Mouse (Mus musculus): ENCODE data around the gene Olfr429.
"Not testable (repeated sequence)": the region's sequence is repeated elsewhere in the genome, so short reads cannot be mapped to it uniquely, and the experiment has no call there.

Olfr429 gene

GRCm38 (mm10) chr1:174084031-174084430 lies at the start of gene Olfr429:
TSS of gene Olfr429 (plus strand) at chr1:174084331.
- no peak for DNase-seq (ENCODE audit: low spot score in 2 of 2)

- no peak for DNase-seq (ENCODE audit: low spot score in 2 of 2)
These were observed 48.3 kb upstream of the Olfr429 start for GRCm38 (mm10) chr1:174035841-174036240.

GRCm38 (mm10) chr1:174038480-174038879 lies 45.7 kb upstream of the Olfr429 start:
- DNase-seq (ENCODE audit: low spot score in 2 of 2): no peak

GRCm38 (mm10) chr1:174040523-174041177 lies 43.5 kb upstream of the Olfr429 start, which contains the start of gene Olfr433:
TSS of gene Olfr433 (plus strand) at chr1:174040705.
- no peak for DNase-seq (ENCODE audit: low spot score in 2 of 2)

GRCm38 (mm10) chr1:174042091-174042884 lies 41.8 kb upstream of the Olfr429 start:
- not testable (repeated sequence) for DNase-seq (ENCODE audit: low spot score in 2 of 2)

DNA sequence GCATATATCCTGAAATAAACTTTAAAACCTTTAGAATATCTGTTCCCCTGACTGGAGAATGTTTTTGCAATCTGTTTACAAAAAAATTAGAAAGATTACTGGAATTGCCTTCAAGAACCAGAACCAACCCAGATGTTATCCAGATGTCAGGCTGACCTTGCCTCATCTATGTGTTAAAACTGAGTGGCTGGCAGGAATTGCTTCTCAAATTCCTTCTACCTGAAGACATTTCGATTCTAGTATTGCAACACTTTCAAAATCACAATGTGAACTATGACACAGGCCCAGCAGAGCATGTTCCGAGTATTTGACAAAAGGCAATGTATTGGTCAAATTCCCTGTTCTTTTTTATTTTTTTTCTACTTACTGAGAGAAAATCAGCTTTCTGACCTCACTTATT lies 39.7 kb upstream of the Olfr429 start:
- no peak for DNase-seq (ENCODE audit: low spot score in 2 of 2)

GRCm38 (mm10) chr1:174048227-174048626 lies 35.9 kb upstream of the Olfr429 start:
- not testable (repeated sequence) for DNase-seq (ENCODE audit: low spot score in 2 of 2)

DNA sequence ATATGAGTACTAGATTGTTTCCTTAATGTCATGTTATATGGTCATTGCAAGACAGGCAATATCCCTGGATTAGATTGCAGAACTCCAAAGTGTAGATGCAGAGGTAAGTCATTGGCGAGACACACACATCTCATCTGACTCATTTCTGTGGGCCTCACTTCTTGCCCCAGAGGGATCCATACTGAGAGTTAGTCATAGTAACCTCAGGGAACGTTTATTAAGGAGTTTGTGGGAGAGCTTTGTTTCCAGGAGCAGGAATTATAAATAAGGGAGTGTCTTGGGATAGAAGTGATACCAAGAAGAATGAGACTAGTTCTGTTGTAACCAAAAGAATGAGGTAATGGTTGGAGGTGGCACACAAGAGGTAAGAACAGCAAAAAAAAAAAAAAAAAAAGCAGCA lies 35.2 kb upstream of the Olfr429 start, which contains the start of gene Olfr432:
Olfr432 (plus strand) TSS at position 313 of the 400 bp plus-strand sequence.
- no peak for DNase-seq (ENCODE audit: low spot score in 2 of 2)

- not testable (repeated sequence) for DNase-seq (ENCODE audit: low spot score in 2 of 2)
These were observed 34.8 kb upstream of the Olfr429 start for GRCm38 (mm10) chr1:174049357-174049756.

DNA sequence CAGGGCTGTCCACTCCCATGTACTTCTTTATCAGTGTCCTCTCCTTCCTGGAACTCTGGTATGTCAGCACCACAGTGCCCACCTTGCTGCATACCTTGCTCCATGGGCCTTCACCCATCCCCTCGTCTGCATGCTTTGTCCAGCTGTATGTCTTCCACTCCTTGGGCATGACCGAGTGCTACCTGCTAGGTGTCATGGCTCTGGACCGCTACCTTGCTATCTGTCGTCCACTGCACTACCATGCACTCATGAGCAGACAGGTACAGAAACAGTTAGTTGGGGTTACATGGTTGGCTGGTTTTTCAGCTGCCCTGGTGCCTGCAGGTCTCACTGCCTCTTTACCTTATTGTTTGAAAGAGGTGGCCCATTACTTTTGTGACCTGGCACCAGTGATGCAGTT lies 33.6 kb upstream of the Olfr429 start:
- no peak for DNase-seq (ENCODE audit: low spot score in 2 of 2)

GRCm38 (mm10) chr1:174051515-174051914 lies 32.6 kb upstream of the Olfr429 start:
- DNase-seq (ENCODE audit: low spot score in 2 of 2): no peak

DNA sequence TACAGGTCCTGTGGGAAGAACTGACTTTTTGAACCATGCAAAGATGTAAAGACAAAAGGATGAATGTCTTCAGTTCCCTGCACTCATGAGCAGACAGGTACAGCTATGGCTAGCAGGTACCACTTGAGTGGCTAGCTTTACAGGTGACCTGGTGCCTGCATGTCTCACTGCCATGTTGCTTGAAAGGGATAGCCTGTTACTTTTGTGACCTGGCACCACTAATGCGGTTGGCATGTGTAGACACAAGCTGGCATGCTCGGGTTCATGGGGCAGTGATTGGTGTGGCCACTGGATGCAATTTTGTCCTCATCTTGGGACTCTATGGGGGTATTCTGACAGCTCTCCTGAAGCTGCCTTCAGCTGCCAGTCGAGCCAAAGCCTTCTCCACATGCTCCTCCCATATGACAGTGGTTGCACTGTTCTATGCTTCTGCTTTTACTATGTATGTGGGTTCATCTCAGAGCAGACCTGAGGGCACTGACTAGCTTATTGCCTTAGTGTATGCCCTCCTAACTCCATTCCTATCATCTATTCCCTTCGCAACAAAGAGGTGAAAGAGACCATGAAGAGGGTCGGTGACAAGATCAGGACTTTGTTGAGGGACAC lies 32.1 kb upstream of the Olfr429 start:
- no peak for DNase-seq (ENCODE audit: low spot score in 2 of 2)

- DNase-seq (ENCODE audit: low spot score in 2 of 2): no peak
These were observed 31.1 kb upstream of the Olfr429 start for GRCm38 (mm10) chr1:174052981-174053380.

DNA sequence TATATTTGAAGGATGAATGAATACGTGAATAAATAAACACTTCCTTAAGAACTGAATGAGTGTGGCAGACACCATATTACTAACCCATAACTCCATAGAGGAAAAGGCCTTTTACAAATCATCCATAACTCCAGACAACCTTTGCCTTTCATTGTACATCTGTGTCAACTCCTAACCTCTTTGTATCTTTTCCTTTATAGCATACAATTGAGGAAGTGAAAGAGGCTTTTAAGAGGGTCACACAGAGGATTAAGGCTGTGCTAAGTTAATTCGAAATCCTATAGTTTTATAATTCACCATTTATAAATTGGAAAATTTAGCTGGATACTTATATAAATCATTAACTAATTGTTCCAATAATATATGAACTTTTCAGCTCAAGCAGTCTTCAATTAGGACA lies 28.9 kb upstream of the Olfr429 start:
- no peak for DNase-seq (ENCODE audit: low spot score in 2 of 2)

- DNase-seq (ENCODE audit: low spot score in 2 of 2): no peak
These were observed 17.8 kb upstream of the Olfr429 start, which contains the start of gene Olfr430 for GRCm38 (mm10) chr1:174066305-174066704. TSS of gene Olfr430 (plus strand) at chr1:174066605.

DNA sequence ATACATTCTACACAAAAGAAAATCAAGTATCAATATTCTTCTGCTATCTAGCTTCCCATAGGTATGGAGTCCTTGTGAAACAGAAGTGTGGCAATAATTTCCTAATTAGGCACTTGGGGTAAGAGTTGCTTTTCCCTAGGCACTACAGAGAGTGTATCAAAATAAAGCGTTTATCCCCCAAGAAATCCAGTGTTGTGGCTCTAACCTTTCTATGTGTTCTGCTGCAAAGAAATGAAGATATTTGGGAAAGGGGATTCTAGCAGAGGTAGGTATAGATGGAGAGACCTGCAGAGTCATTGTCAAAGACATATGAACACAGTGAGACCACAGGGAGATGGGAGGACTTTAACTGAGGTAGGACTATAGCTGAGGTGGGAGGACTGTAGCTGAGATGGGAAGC lies 12.5 kb downstream of the Olfr429 start, which contains the start of gene Olfr427:
Olfr427 (plus strand) TSS at position 301 of the 400 bp plus-strand sequence.
- DNase-seq (ENCODE audit: low spot score in 2 of 2): no peak

DNA sequence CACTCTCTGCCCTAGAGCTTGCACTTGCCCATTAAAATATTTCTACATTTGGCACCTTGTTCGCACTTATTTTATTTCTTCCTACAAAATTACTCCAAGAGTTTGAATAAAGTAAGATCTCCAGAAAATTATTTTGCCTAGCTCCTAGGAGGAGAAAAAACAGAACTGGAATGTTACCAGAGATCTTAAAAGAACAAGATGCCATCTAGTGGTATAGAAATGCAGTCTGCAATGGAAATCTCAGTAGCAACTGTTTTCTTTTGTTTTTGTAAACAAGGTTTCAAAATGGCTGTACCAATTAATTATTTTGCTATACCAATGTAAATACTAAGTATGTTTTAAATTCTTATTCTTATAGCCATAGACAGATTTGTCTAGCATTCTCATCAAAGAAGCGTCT lies 19.6 kb downstream of the Olfr429 start:
- DNase-seq (ENCODE audit: low spot score in 2 of 2): no peak

DNA sequence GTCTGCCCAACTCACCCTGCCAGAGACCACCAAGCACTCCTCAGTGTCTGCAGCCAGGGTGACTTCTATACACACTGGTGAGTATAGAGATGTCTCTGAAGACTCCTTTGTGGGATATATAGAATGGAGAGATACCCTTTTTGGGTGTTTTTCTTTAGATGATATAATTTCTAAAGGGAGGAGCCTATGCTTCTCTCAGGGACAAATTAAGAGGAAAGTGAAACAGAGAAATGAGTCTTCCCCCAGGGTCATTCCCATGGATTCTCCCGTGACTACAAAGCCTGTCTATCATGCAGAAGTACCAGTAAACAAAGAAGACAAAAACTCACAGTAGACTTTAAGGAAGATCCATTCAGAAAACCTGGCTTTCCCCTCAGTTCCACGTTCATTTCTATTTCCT lies 36.9 kb downstream of the Olfr429 start, which contains the start of gene Olfr231:
Olfr231 (minus strand) TSS at position 101 of the 400 bp plus-strand sequence.
- no peak for DNase-seq (ENCODE audit: low spot score in 2 of 2)

DNA sequence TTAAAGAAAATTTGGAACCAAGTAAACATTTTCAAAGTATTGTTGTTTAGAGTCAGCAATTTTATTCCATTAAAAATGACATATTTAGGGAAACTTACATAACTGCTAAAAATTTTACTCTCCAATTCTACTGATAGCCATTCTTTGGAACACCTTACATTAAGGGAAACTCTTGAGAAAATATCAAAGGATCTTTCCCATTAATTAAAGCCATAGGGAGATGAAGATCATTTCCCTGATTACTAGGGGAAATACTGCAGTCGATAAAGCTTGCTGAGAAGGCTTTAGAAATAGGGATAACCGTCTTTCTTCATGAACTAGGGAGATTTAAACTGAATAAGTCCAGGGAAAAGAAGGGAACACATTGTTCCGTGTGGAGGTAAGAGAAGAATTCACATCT lies 47.1 kb downstream of the Olfr429 start, which contains the start of gene Olfr424:
Olfr424 (plus strand) TSS at position 301 of the 400 bp plus-strand sequence.
- no peak for DNase-seq (ENCODE audit: low spot score in 2 of 2)

GRCm38 (mm10) chr1:174131999-174132398 lies 47.9 kb downstream of the Olfr429 start:
- DNase-seq (ENCODE audit: low spot score in 2 of 2): no peak

All from left cerebral cortex, adult 9 months (tissue).